Mouse (Mus musculus) thymus, postnatal 0 days (tissue): ENCODE data around the gene Dnmt3b. TPM values are rescaled to one million over a fixed set of nuclear protein-coding genes. Genes with fewer than 3 reads are reported as not detected.
"Not testable (repeated sequence)": the region's sequence is repeated elsewhere in the genome, so short reads cannot be mapped to it uniquely, and the experiment has no call there.

Source experiments
- DNase-seq: peaks from one replicate; pipeline ENCODE4 v3.0.0-alpha.2; 2015; ENCODE audit warnings: low spot score
- polyA plus RNA-seq: library from polyadenylated mRNA; unstranded; fragments of >200 nt; fragmentation: Nextera tagmentation; extraction: Ambion mirVana; gene quantifications from 2 replicates; pipeline ENCODE4 v1.2.1, GENCODE M21; 2015

The Dnmt3b gene
- polyA plus RNA-seq, 1 experiment from 2014 or later = 19.3 TPM

DNA sequence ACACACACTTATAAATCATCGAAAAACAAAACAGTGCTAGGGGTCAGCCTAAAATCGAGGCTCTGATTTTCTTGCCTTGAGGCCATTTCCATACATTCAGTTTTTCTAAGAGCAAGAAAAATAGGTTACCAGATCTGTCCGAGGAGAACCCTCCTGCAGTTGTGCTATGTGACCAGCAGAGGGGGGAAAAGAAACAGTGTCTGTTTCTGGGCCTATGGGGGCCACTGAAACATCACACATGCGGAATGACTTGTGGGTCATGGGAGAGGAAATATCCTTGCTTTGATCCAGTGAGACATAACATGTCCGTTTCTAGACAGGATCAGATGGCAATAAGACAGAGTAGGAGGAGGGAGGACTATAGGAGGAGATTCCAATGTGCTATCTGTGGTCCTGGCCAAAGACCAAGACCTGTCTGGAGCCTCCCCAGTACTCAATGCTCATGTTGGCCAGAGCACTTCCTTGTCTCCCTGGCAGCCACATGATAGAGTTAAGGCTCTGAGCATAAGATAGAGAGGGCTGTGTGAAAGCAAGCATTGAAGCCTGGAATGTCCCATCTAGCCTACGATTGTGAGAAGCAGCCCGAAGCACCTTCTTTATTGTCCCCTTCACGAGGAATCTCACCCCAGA, 61.6 kb downstream of the Dnmt3b start:
- DNase-seq = peak; percentile 65

DNA sequence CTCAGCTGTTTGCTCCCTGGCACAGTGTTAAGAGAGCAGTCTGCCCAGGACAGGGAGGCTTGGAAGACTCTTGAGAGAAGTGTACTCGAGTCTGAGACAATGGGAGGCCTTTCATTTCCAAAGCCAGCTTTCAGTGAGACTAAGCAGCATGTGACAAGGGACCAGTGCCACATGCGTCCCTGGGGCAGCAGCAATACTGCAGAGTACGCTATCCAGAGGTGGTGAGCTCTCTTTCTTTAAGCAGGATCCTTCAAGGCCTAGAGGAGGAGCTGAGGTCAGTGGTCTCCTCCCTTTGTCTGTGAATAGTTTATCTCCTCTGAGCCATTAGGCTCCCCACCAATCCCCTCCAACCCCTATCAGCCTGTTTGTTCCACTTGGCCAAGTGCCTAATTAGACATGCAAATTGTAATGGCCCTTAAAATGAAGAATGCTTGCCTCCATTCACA, 63.4 kb downstream of the Dnmt3b start:
- DNase-seq = no peak

DNA sequence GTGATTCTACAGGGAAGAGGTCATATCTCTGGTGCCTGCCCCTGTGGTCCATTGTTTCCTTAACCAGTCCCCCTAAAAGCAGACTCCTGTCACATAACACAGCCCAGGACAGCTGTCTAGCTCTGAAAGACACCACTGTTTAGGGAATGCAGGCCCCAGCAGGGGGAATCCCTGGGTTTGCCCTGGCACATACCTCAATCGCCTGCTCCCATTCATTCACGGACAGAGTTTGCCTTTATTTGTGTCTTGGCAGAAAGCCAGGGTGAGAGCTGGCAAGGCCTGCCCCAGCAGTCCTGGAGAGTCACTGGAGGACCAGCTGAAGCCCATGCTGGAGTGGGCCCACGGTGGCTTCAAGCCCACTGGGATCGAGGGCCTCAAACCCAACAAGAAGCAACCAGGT, 64.0 kb downstream of the Dnmt3b start:
- no peak for DNase-seq

DNA sequence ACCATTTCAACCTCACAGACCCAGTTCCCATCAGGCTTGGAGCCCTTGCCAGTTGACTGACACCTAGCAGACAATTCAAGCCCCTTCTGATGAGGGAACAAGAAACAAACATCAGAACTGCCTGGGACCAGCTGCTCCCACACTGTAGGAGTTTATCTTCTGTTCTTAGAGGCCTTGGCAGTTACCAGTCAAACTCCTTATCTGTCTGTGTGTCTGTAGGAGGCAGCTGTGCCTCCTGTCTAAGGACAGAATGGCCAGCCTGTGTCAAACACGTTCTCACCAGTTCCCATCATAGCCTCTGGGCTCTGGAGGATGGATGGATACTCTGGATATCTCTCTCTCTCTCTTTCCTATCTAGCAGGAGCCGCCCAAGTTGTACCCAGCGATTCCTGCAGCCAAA, 68.6 kb downstream of the Dnmt3b start:
- not testable (repeated sequence) for DNase-seq

DNA sequence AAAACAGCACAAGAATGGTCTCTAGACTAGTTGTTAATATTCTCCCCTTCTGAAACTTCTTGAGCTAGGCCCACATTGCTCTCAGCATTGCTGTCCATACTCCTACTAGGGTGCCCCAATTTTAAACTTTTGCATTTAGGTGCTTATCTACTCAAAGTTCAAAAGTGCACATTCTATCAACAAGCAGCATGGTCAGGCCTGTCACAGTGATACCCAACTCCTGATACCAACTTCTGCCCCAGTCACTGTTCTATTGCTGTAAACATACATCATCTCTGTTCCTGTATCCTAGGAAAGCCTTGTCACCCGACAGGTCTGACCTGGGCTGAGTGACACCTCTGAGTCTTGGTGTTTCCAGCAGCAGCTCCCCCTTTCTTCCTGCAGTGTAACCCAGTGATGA, 73.8 kb downstream of the Dnmt3b start:
- DNase-seq = no peak

DNA sequence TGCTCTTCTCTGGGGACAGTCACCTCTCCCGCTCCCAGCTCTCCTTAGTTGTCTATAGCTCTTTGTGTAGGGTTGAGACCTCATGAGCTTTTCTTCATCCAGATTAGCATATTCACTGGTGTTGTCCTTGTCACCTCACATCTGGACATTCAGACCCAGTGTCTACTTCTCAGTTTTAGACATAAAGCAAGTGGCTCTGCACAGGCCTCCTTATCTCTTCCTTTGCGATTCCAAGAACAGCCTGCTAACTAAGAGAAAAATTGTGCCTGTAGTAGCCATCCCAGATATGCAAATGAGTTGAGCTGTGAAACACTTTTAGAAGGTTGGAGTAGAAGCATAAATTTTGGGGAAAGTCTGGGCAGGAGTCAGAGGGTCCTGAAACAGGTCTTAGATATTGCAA, 75.2 kb downstream of the Dnmt3b start:
- DNase-seq = no peak

DNA sequence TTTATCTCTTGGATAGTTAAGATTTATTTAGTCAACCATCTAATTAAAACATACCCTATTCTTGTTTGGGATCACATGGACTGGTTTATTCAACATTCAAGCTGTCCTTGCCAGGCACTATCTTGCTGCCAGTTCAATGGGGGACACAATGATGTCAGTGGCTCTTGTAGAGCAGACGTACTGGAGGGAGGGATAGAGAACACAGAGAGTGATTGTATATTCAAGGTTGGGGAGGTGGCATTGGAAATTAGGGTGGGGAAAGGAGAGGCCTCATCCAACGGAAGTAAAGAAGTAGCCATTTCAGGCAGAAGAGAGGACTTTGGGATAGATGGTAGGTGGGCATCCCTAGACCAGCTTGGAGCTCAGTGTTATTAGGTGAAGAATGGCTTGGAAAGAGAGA, 75.6 kb downstream of the Dnmt3b start:
- DNase-seq = no peak

DNA sequence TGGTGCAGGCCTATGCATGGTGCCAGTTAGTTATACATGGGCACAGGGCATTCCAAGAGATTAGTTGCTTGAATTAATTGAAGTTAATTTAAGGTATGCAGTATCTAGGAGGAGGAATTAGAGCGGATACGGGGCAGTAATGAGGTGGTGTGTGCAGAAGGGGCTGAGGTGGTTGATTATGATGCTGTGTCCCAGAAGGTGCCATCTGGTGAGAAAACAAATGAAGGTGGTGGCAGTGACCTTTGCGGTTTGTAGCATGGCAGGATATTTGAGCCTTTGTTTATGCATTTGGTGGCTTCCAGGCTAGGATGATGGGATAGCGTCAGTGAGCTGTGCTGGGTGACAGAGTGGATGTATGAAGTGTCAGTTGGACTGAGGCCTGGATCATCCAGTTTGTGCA, 76.0 kb downstream of the Dnmt3b start:
- no peak for DNase-seq

DNA sequence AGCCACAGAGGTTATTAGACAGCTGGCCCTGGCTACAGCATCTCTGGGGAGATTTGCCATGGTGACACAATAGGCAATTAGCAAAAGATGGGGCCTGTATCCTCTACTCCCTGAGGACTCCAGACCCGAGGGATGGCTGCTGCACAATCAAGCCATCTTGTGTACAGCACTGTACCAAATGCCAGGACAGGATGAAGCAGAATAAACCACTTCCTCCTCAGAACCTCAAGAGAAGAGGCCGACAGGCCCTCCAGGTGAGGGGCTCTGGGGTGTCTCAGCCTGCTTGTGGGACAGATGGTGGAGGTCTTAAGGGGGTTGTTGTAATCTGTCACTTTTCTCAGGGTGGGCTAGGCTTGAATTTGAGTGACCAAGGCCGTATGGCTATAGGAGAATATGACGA, 84.8 kb downstream of the Dnmt3b start:
- DNase-seq = peak; percentile 58

Other genes with a start within 250 kb of the Dnmt3b start
- gene 4930404H24Rik, start 156.7 kb upstream of the Dnmt3b start, polyA plus RNA-seq = not detected in 2 replicates
- gene Nol4l, start 119.5 kb upstream of the Dnmt3b start, polyA plus RNA-seq = 1.9 and 2.0 TPM in 2 replicates
- gene Commd7, start 16.7 kb upstream of the Dnmt3b start, polyA plus RNA-seq = 88.5 and 89.0 TPM in 2 replicates
- not detected in 2 replicates for gene Dnmt3c, start 47.2 kb downstream of the Dnmt3b start, polyA plus RNA-seq
- 281 and 293 TPM in 2 replicates for gene Mapre1, start 91.8 kb downstream of the Dnmt3b start, polyA plus RNA-seq
- 0.57 and 0.85 TPM in 2 replicates for gene Efcab8, start 130.5 kb downstream of the Dnmt3b start, polyA plus RNA-seq
- not detected in 2 replicates for gene Sun5, start 221.6 kb downstream of the Dnmt3b start, polyA plus RNA-seq
- gene Bpifb2, start 225.6 kb downstream of the Dnmt3b start, polyA plus RNA-seq = 0.22 and 0.33 TPM in 2 replicates